Mouse (Mus musculus) forebrain, embryonic 15.5 days (tissue): ENCODE measurements at regions not wholly inside any gene's neighbourhood (a gene's known extent, or its start where the extent isn't known, plus 50 kb on each side); places are given as distances from the start of the nearest gene placed in this dataset.

Experiments
- ATAC-seq: fragments of 200-750 bp; cut with Nextera tagmentation; replicated peaks from 2 replicates; pipeline ENCODE4 v1.8.0; 2017; ENCODE audit warnings: mild to moderate bottlenecking, moderate TSS enrichment, moderate library complexity
- H3K27ac ChIP-seq: fragments of 300-500 bp; sonication (generic); replicated peaks from 2 replicates; pipeline ENCODE4 v1.5.1; 2015; ENCODE audit warnings: mild to moderate bottlenecking, inconsistent platforms
- H3K27me3 ChIP-seq: fragments of 300-500 bp; sonication (generic); 2 replicates; pipeline ENCODE4 v1.6.1; 2015; ENCODE audit warnings: inconsistent platforms
- H3K36me3 ChIP-seq: fragments of 300-500 bp; sonication (generic); 2 replicates; pipeline ENCODE4 v1.6.1; 2015; ENCODE audit warnings: mild to moderate bottlenecking, inconsistent platforms
- H3K4me1 ChIP-seq: fragments of 300-500 bp; sonication (generic); 2 replicates; pipeline ENCODE4 v1.6.1; 2015; ENCODE audit warnings: inconsistent platforms
- H3K4me2 ChIP-seq: fragments of 300-500 bp; sonication (generic); replicated peaks from 2 replicates; pipeline ENCODE4 v1.6.1; 2015; ENCODE audit warnings: mild to moderate bottlenecking, inconsistent platforms
- H3K4me3 ChIP-seq: fragments of 300-500 bp; sonication (generic); 2 replicates; pipeline ENCODE4 v1.5.1; 2015; ENCODE audit warnings: mild to moderate bottlenecking, inconsistent platforms
- H3K9ac ChIP-seq: fragments of 300-500 bp; sonication (generic); replicated peaks from 2 replicates; pipeline ENCODE4 v1.6.1; 2015; ENCODE audit warnings: mild to moderate bottlenecking, inconsistent platforms
- H3K9me3 ChIP-seq: fragments of 300-500 bp; sonication (generic); 2 replicates; pipeline ENCODE4 v1.6.1; 2016; ENCODE audit warnings: inconsistent platforms
- WGBS: fragments of 180-500 bp; shearing (Covaris S2); methylation state at CpG from one replicate; pipeline ENCODE4 v1.1.7; 2015; ENCODE audit warnings: mixed read lengths; 5-methylcytosine and 5-hydroxymethylcytosine counted together

DNA sequence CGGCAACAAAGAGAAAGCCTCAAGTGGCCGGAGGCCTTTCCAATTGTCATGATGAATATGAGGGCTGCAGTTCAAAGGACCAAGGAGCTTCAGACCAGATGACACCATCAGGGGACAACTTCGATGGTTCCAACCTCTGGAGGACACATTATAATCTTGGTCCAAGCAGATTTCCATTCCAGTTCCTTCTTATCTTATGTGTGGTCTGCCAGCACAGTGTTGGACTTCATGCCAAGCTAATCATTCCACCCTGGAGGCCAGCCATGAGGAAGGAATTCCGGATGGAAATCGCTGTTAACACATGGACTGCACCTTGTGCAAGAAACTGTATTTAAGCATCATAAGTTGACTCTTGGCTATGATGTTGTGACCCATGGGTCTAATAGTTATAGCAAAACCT lies 334.5 kb upstream of the Gm21798 start:
- Histone ChIP-seq H3K27me3 (no peaks in the 10 kb centered on the region), H3K9me3 (no peaks in the 10 kb centered on the region), H3K4me3 (no peak overlapping the region), H3K27ac (no peak overlapping the region), H3K9ac (no peak overlapping the region), H3K36me3 (no peaks in the 10 kb centered on the region), H3K4me1 (no peaks in the 10 kb centered on the region), H3K4me2 (no peak overlapping the region)
- 87% methylated on average over 5 of the region's 5 CpGs for WGBS
- no peak for ATAC-seq

DNA sequence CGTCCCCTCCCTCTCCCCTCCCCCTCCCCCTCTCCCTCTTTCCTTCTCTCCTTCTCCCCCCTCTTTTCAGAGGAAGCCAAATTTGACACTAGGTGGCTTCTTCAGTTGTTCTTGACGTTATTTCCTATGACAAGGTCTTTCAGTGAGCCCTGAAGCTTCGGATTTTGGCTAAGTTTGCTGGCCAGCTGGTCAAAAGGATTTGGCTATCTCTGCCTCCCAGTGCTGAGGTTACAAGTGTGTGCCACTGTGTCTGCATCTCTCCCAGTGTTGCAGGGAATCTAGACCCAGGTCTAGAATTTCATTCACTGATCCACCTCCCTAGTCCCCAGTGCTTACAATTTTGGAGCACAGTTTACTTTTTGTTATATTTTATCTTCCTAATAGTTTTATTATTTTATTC lies 329.7 kb upstream of the Gm21798 start:
- ATAC-seq = no peak
- WGBS = 17% methylated on average over 2 of the region's 3 CpGs

DNA sequence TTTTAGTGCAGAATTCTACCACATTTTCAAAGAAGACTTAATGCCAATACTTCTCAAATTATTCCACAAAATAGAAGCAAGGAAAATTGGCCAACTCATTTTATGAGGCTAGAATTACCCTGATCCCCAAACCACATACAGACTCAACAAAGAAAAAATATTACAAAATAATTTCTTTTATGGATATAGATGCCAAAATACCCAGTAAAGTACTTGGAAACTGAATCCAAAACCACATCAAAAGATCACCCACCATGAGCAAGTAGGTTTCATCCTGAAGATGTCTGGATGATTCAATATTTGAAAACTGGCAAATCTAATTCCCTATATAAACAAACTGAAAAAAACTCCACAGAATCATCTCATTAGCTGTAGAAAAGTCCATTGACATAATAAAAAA lies 316.7 kb upstream of the Gm21798 start:
- no peak for ATAC-seq
- Histone ChIP-seq H3K4me3 (no peak overlapping the region), H3K4me1 (no peaks in the 10 kb centered on the region), H3K9ac (no peak overlapping the region), H3K9me3 (no peaks in the 10 kb centered on the region), H3K36me3 (no peaks in the 10 kb centered on the region), H3K4me2 (no peak overlapping the region), H3K27me3 (no peaks in the 10 kb centered on the region), H3K27ac (no peak overlapping the region)

More for the DNA sequence above, 329.7 kb upstream of the Gm21798 start:
- H3K4me1 ChIP-seq = no peaks in the 10 kb centered on the region
- no peak overlapping the region for H3K27ac ChIP-seq
- H3K4me3 ChIP-seq = no peak overlapping the region
- no peaks in the 10 kb centered on the region for H3K9me3 ChIP-seq
- H3K36me3 ChIP-seq = no peaks in the 10 kb centered on the region
- H3K27me3 ChIP-seq = no peaks in the 10 kb centered on the region
- no peak overlapping the region for H3K4me2 ChIP-seq
- no peak overlapping the region for H3K9ac ChIP-seq

DNA sequence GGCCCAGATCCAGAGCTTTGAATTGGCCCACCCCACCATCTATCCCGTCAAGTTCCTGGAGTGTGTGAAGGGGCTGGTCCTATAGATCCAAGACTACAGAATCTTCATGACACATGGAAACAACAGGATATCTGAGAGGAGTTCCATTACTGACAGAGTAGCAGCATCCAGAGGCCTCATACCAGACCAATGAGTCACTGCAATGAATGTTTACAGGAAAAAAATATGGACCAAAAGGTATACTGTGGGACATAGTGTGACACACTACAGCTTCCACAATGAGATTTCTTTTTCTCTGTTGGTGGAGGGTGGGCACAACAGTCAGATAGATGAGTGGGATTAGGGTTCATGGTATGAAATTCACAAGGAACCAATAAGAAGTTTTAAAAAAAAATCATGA lies 316.0 kb upstream of the Gm21798 start:
- H3K9ac ChIP-seq = no peak overlapping the region
- no peak overlapping the region for H3K4me3 ChIP-seq
- no peak for ATAC-seq
- H3K27ac ChIP-seq = no peak overlapping the region
- no peaks in the 10 kb centered on the region for H3K27me3 ChIP-seq
- no peaks in the 10 kb centered on the region for H3K36me3 ChIP-seq
- H3K4me2 ChIP-seq = no peak overlapping the region
- WGBS = 89% methylated on average over 1 of the region's 1 CpGs
- no peaks in the 10 kb centered on the region for H3K4me1 ChIP-seq
- no peaks in the 10 kb centered on the region for H3K9me3 ChIP-seq

DNA sequence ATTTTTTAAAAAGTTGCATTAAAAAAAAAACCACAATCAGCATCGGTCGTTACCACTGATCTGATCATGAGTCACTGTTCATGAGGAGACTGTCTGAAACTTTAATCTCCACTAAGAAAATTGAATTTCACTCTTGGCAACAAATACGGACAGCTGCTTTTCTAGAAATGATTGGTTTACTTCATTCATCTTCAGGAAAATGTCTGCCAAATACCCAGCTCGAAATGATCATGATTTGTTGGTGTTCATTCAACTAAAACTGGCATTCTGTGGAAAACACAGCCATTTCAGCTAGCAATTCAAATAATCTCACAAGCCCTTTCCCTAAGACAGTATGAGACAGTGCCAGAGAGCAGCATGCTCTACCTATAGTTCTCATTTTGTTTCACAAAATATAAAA lies 312.7 kb upstream of the Gm21798 start:
- H3K27ac ChIP-seq = no peak overlapping the region
- WGBS = 68% methylated on average over 4 of the region's 4 CpGs
- no peak overlapping the region for H3K4me2 ChIP-seq
- H3K4me3 ChIP-seq = no peak overlapping the region
- no peaks in the 10 kb centered on the region for H3K27me3 ChIP-seq
- H3K4me1 ChIP-seq = no peaks in the 10 kb centered on the region
- H3K9ac ChIP-seq = no peak overlapping the region
- H3K36me3 ChIP-seq = no peaks in the 10 kb centered on the region
- no peak for ATAC-seq
- H3K9me3 ChIP-seq = no peaks in the 10 kb centered on the region; the same call in 1 of the 2 replicates

DNA sequence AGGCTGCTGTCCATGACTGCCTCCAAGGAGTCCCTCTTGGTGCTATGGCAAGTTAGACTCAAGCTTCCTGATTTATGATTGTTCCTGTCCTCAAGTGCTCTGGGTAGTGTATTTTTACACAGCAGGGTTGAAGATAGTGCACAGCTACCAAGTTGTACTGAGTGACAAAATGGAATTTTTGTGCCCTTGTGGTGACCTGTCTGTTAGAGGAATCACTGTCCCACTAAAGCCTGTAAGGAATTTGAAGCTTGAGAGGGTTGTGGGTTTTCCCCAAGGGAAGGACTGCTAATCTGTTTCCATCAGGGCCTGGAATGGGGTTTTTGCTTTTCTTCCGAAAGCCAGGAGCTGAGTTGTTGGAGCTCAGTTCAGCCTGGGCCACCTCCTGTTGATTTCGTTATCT lies 306.8 kb upstream of the Gm21798 start:
- H3K27me3 ChIP-seq = no peaks in the 10 kb centered on the region
- H3K4me2 ChIP-seq = no peak overlapping the region
- H3K36me3 ChIP-seq = no peaks in the 10 kb centered on the region
- no peaks in the 10 kb centered on the region; the same call in 1 of the 2 replicates for H3K9me3 ChIP-seq
- no peaks in the 10 kb centered on the region for H3K4me1 ChIP-seq
- no peak overlapping the region for H3K27ac ChIP-seq
- 80% methylated on average over 2 of the region's 2 CpGs for WGBS
- no peak for ATAC-seq
- H3K9ac ChIP-seq = no peak overlapping the region
- no peak overlapping the region for H3K4me3 ChIP-seq

DNA sequence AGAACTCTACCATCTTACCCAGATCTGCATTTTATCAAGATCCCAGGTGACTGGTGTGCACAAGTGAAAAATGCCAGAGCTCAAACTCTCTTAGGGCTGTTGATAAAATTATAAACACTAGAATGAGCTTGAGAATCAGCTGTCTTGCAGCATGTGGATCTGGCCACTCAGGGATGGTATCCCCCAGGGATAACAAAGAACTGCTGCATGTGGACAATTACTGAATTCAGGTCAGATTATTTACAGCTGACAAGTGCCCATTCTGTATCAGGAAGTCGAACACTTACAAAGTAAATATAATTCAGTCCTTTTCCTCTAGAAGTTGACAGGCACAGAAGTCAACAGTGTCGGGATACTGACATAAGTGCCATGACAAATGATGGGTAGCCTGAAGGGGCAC lies 306.3 kb upstream of the Gm21798 start:
- no peaks in the 10 kb centered on the region for H3K36me3 ChIP-seq
- no peaks in the 10 kb centered on the region; the same call in 1 of the 2 replicates for H3K9me3 ChIP-seq
- H3K27ac ChIP-seq = no peak overlapping the region
- no peak overlapping the region for H3K4me2 ChIP-seq
- 58% methylated on average over 2 of the region's 2 CpGs for WGBS
- H3K27me3 ChIP-seq = no peaks in the 10 kb centered on the region
- H3K9ac ChIP-seq = no peak overlapping the region
- H3K4me1 ChIP-seq = no peaks in the 10 kb centered on the region
- H3K4me3 ChIP-seq = no peak overlapping the region
- ATAC-seq = no peak

DNA sequence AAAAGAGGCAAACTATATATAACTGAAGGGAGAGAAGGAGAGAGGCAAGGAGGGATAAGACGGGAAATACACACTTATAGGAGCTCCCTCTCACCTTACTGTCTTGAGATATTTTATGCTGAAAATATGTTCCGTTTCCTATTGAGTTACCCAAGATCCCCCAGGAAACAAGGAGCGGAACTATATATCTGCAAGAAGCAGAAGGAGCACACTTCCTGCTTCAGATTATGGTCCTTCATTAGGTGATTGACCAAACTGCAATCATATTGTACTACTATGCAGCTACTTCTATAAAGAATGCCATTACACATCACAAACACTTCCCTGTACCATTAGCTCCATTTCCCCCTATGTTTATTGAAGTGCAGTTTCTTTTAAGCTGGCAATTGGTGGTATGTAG lies 304.9 kb upstream of the Gm21798 start:
- H3K27me3 ChIP-seq = no peaks in the 10 kb centered on the region
- WGBS = 95% methylated on average over 3 of the region's 3 CpGs
- no peaks in the 10 kb centered on the region for H3K36me3 ChIP-seq

DNA sequence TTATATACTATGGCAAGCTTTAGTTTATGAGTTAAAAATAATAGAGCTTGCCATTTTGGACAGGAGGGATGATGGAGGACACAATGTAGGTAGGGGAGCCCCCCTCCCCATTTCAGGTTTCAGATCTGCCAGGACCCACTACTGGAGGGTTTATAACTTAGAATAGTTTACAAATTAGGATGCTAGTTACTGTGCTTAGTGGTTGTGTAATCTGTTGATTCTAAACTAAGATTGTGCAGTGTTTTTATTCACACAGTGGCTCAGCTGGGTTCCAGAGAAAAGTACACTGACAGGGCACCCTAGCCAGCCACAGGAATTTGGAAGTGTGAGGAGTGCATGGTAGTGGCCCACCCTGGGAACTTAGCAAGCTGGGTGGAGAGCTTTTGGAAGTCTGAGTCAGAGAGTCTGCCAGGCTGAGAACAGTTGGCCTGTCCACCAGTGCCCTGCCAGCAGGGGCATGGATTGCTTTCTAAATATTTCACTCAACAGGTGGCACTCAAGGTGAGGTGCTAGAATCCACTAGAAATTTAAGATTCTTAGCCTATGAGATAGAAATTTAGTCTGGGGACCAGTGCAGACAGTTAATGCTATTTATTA lies 303.9 kb upstream of the Gm21798 start:
- Histone ChIP-seq H3K27ac (no peak overlapping the region), H3K4me3 (no peak overlapping the region), H3K27me3 (no peaks in the 10 kb centered on the region), H3K9ac (no peak overlapping the region), H3K4me2 (no peak overlapping the region), H3K36me3 (no peaks in the 10 kb centered on the region), H3K9me3 (no peaks in the 10 kb centered on the region), H3K4me1 (0 out of 2 replicates have a peak, but pooled peaks cover 3% of the 10 kb centered on the region)
- ATAC-seq = no peak

More for the DNA sequence above, 304.9 kb upstream of the Gm21798 start:
- no peaks in the 10 kb centered on the region; the same call in 1 of the 2 replicates for H3K9me3 ChIP-seq
- ATAC-seq = no peak
- no peak overlapping the region for H3K27ac ChIP-seq
- H3K4me3 ChIP-seq = no peak overlapping the region
- H3K4me1 ChIP-seq = no peaks in the 10 kb centered on the region
- H3K9ac ChIP-seq = no peak overlapping the region
- H3K4me2 ChIP-seq = no peak overlapping the region

DNA sequence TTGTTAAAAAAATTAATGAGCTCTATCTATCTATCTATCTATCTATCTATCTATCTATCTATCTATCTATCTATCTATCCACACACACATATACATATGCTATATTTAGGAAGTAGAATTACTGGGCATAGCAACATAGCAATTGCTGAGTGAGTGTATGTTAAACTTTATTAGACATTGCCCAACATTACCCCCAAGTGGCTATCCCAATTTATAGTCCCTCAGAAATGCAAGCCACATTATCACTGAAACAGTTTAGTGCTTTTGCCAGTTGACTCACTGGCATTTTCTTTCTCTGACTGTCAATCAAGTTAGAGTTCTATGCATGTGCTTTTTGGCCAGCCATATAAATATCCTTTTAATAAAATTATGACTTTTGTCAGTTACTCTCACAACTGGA lies 302.3 kb upstream of the Gm21798 start:
- no peak for ATAC-seq
- H3K4me1 ChIP-seq = peaks cover 8% of the 10 kb centered on the region; the same call in 1 of the 2 replicates
- H3K4me3 ChIP-seq = no peak overlapping the region
- no peaks in the 10 kb centered on the region for H3K9me3 ChIP-seq
- no peaks in the 10 kb centered on the region for H3K36me3 ChIP-seq
- no peak overlapping the region for H3K9ac ChIP-seq
- H3K27ac ChIP-seq = no peak overlapping the region
- H3K4me2 ChIP-seq = no peak overlapping the region
- H3K27me3 ChIP-seq = no peaks in the 10 kb centered on the region

DNA sequence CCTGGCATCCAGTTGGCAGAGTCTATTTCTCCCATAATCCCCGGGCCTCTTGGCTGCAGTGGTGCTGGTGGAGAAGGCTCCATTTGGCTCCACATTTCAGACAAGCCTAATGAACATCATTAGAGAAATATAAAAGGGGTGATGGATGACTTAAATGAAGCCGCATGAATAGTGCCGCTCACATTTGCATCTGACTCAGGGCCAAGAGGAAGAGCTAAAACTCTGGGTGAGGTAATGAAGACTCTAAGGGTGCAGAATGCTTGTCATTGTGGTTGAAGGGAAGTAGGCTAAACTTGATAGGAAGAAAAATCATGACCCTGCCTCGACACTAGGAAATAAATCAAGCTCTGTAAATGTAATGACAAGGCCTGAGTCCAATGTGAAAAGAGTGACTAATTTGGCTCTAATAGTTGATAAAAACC lies 298.3 kb upstream of the Gm21798 start:
- Histone ChIP-seq H3K4me2 (no peak overlapping the region), H3K4me3 (no peak overlapping the region), H3K27ac (0 out of 2 replicates have a peak overlapping the region, but pooled peaks have one; percentile 6), H3K9ac (no peak overlapping the region), H3K36me3 (no peaks in the 10 kb centered on the region), H3K9me3 (no peaks in the 10 kb centered on the region), H3K27me3 (no peaks in the 10 kb centered on the region), H3K4me1 (peaks cover 8% of the 10 kb centered on the region; the same call in 1 of the 2 replicates)
- 24% methylated on average over 4 of the region's 4 CpGs for WGBS
- peak; percentile 92 for ATAC-seq

DNA sequence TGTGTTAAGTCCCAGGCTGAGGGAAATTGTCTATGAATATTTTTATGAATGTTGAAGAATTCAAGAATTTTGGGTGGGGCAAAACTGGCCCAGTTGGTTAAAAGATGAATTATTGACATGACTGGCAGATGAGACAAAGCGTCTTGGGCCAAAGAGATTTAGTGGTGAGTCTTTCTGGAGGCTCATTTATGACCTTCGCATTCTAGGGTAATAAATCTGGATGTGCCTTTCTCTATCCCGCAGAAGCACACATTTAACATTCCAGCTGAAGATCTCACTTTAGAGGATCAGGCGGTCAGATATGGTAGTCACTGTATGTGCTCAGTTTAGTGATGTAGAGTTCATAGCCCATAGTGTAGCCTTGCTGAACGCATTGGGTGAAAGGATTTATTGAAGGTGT lies 296.9 kb upstream of the Gm21798 start:
- 95% methylated on average over 5 of the region's 5 CpGs for WGBS
- no peaks in the 10 kb centered on the region for H3K27me3 ChIP-seq
- peaks cover 8% of the 10 kb centered on the region; the same call in 1 of the 2 replicates for H3K4me1 ChIP-seq
- no peak overlapping the region for H3K4me3 ChIP-seq
- ATAC-seq = no peak
- H3K9me3 ChIP-seq = no peaks in the 10 kb centered on the region
- no peak overlapping the region for H3K9ac ChIP-seq
- no peak overlapping the region for H3K4me2 ChIP-seq
- H3K27ac ChIP-seq = no peak overlapping the region
- no peaks in the 10 kb centered on the region for H3K36me3 ChIP-seq
